Mouse (Mus musculus): ENCODE measurements at regions not wholly inside any gene's neighbourhood (a gene's known extent, or its start where the extent isn't known, plus 50 kb on each side); places are given as distances from the start of the nearest gene placed in this dataset.

DNA sequence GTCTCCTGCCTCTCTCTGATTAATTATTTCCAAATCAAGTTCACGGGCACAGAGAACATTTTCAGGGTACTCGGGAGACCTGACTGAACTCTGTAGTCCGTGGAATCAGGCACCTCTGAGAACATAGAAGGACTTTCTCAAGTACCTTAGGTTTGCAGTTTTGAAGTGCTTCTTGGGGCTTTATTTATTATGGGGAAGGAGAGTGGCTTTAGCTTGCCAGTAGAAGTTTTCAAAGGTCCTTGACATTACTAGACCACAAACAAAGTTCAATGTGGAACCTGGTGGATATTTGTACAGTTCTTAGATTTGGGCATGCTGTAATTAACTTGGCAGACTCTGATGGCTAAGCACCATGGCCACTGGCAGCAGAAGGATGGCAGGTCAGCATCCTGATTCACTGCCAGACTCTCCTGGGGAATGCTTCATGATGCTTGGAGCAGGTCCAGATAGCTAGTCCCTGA is 853.5 kb downstream of the Adgrl2 start:
- peak; percentile 9 for DNase-seq

DNA sequence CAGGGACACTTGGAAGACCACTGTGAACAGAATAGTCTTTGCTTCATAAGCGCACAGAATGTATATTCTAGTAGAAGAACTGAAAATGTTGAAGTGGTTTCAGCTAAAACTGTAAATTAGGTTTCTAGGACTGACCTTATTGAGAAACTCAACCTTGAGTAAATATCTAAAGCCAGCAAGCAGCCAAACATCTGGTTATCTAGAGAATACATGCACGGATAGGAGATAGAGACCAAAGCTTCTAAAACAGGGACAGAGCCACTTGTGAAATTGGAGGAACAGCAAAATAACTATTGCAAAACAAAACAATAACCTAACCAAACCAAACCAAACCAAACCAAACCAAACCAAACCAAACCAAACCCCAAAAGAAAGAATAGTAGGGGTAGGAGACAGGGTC is 855.7 kb downstream of the Adgrl2 start:
- DNase-seq: no peak

DNA sequence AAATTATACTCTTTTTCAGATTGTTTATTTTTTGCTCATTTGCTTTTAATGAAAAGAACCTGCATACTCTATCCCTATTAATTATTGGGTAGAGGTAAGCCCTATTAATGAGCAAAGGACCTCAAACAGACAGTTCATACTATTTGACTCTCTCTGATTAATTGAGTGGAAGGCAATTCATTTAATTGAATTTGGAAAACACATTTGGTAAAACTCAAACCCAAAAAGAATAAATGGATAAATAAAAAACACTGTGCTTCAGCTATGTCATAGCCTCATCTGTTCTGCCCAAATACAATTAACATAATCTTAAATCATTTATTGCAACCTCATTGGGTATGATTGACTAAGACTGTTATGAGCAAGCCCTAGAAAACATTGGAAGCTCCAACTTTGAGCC is 874.8 kb downstream of the Adgrl2 start:
- no peak for DNase-seq

DNA sequence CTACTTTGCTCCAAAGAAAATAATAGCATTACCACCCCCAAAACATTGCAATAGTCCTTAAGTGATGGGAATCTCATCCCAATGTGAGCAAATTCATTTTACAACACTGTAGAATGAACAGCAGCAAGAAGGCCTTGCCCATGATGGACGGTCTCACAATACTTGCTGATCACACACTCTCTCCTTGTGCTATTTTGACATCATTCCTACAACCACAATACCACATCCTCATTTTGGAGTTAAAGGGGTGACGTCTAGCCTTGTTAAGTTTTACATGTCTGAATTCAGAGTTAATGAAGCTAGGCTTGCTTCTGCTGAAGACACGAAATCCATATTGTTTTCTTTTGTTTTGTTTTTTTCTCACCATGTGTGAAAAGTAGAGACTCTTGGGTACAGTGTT is 878.2 kb downstream of the Adgrl2 start:
- no peak for DNase-seq

DNA sequence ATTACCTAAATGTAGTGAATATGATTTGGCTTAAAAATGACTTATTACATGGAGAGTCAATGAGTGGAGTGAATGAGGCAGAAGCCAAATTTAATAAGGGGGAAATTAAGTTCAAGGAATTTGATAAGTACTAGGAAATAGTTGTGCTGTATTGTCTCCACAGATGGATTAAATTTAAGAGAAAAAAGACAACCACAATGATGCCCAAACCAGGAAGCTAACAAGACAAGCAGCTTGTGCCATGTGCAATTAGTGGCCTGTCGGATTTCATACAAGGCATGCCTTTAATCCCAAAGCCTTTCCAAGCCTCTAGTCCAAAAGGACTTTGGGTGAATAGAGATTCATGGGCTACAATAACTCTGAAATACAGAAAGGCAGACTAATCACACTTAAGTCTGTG is 883.3 kb downstream of the Adgrl2 start:
- DNase-seq: no peak

DNA sequence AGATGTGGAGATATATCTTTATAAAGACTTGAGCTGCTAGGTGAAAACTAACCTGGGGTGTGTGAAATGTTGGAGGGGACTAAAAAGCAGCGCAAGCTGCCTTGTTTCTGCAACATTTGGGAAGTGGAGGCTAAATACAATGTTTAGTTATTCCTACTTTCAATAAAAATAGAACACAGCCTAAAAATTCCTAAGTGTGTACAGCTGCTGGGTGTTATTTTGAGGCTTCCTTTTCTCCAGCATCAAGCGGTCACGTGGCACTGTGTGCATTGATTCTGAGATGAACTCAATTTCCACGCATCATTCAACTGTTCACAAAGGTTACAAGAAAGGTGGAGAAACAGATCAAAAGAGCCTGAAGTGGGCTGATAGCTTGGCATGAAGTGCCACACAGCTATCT is 896.4 kb downstream of the Adgrl2 start:
- no peak for DNase-seq

DNA sequence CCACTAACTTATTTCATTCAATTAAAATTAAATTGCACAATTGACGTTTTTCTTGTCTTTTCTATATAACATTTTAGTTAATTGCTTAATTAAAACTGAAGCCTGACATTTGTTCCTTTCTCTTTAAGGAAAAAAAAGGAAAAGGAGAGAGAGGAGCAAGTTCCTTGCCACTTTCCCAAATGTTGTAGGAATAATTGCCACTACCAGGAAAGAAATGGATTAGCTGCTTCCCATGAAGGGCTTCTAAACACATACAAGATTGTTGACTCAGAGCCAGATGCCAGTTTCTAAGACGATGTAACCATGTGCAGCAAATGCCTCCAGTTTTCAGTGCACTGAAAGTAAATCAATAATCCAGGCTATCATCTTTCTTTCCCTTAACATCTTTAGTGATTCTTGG is 914.5 kb downstream of the Adgrl2 start:
- no peak for DNase-seq

DNA sequence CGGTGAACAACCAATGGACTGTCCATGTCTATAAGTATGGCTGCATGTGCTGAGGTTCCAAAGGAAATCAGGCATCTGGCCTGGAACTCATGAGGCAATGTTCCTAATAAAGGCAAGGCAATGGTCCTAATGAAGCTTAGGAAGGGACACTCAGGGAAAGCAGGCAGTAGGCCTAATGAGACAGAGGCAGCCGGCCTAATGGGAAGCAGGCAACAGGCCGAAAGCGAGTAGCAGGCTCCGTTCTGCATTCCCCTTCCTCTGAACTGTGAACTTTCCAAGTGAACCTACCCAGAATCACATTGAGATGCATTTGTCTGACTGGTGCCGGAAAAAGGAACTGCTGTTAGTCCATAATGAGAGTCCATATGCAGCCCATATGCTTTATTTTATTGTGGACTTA is 923.7 kb downstream of the Adgrl2 start:
- DNase-seq: no peak

DNA sequence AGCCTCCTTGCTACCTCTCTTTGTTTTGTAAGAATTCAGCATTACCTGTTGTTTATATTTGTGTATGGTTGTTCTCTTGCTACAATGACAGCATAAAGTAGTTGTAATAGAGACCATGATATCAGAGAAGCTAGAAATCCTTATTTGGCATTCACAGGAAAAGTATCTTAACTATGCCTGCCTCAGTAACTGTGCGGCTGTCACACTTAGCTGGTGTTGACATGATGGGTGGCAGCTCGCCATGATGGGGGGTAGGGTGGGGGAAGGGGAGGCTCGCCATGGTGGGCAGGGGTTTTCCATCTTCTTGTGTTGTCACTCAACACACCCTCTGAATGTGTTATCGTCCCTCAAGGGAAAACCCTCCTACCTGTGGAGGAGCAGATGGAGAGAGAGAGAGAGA is 934.3 kb downstream of the Adgrl2 start:
- DNase-seq: no peak

DNA sequence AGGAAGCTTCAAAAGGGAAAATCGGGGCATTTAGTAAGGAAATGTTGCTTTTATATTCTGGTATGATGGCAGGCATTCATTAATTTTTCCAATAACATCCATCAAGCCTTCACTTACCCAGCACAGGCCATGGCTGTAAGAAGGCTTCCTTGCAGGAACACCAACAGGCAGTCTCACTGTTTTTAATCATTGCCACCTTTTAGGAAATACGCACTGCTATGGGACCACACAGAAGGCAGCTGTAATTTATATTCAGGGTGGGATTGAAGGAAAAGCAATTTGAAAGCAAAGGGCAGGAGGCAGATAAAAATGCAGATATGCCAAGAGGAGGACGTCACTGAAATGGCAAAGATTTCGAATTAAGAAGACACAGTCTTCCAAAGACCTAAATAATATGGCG is 937.8 kb downstream of the Adgrl2 start:
- DNase-seq: no peak

DNA sequence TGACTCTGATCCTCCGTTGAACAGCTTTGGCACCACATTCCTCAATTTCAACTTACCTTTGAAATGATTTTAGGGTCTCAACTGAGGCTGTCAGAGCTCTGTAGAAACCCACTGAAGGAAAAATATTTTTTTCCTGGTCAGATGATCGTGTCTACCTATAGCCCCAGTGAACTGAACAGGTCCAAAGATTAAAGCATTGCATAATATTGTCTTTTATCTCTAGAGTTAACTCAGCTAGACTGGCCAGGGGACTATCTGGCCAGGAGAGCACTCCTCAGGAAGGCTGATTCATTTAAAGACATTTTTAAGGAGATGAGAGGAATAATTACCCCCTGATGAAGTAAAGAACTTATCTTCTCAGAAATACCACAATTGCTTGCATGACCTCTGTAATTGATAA is 942.1 kb downstream of the Adgrl2 start:
- no peak for DNase-seq

DNA sequence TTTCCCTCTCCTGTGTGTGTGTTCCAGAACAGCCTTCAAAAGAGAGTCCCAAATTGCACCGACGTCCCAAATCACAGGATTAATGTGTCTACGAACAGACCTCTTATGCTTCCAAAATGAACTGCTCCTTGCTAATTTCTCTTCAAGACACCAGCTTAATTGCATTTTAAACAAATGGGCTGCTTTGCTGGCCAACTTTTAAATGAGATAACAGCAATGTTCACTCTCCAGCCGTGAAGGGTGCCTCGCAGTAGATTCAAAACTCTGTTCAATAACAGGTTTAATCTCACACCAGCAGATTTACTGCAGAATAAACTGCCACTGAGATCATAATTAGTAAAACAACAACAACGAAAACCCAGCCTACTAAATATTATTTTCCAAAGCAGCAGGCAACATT is 957.8 kb downstream of the Adgrl2 start:
- DNase-seq: no peak

DNA sequence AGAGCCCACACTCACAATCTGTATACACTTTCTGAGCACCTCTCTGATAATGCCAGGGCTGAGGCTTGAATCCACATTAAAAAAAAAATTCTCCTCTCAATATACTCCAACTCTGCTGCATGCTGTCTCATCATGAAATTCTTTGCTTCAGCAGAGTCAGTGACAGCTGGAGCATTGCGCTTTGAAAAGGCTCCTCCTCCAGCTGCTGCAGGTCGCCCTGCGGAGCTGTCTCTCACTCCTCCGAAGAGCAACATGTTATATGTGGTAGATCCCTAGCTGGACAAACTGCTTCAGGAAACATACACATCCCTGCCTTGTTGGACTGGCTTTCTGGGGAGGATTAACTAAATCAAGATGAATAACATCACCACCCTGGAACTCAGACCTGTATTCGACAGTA is 984.5 kb downstream of the Adgrl2 start:
- no peak for DNase-seq

DNA sequence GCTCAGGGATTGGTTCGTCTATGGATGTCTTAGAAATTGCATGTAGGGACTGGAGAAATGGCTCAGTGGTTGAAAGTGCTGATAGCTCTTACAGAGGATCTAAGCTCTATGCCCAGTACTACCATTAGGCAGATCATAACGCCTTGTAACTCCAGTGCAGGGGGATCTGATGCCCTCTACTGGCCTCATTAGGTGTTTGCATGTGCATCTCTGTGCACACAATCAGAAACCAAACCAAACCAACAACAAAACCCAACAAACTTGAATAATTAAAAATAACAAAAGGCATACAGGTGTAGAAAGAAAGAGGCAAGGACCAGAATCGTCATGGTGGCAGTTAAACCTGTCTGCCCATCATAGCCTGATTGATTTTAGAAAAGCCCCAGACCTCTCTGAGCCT is 986.3 kb downstream of the Adgrl2 start:
- no peak for DNase-seq

DNA sequence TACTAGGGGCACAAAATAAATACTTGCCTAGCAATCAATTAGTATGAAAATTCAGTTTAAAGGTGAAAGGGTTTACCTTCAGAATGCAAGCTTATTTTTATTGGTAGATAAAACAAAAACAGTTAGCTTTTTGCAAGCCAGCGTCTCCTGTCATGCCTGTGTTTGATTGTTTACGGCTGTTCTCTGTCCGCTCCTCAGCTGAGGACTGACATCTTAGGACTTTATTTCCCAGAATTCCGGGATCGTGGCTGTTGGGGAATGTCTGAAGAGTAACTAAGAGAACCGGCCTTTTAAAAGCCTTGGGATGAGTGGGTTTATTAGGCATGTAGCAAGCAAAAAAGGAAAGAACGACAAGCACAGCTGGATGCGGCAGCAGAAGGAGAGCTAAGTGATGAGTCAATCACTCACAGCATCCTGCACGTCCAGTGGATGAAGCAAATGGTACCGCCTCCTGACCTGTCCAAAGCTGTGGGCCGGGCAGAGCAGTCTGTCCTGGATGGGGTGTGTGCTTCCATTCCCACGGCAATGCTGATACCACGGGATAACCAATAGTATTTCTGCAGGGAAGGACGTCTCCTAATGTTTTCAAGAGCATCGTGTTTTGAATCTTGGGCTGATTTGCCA is 990.9 kb downstream of the Adgrl2 start:
- DNase-seq: no peak

DNA sequence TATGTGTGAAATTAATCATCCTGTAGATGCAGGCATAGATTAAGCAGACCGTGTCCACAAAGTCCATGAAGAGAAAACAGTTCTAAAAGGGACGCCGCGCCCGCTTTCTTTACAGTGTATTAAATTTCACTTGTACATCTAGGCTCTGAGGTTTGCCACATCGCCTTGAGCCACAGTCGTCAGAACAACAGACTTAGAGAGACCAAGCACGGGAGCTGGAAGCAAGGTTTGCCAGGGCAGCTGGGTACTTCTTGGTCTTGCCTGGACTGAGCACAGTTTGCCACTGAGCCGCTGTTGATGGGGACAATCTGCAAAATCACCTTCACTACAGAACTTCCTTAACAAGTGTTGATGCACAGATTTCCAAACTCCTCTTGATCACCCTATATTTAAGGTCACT is 998.6 kb downstream of the Adgrl2 start:
- no peak for DNase-seq

DNA sequence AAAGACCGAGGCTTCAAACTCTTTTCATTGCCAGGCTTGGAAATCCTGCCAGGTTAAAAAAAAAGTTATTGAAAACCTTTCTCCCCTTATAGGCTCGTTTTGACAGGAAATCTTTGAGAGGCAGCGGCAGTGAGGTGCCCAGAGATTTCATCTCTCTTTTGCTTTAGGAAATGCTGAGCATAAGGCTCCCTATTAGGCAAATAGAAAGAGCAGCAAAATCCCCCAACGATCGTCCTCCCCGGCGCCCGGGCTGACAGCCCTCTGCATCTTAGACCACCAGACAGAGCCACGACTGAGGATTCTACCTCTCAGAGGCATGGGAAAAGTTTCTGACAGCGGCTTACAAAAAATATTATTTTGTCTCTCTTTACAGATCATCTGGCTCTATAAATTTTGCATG is 999.5 kb downstream of the Adgrl2 start:
- no peak for DNase-seq

DNA sequence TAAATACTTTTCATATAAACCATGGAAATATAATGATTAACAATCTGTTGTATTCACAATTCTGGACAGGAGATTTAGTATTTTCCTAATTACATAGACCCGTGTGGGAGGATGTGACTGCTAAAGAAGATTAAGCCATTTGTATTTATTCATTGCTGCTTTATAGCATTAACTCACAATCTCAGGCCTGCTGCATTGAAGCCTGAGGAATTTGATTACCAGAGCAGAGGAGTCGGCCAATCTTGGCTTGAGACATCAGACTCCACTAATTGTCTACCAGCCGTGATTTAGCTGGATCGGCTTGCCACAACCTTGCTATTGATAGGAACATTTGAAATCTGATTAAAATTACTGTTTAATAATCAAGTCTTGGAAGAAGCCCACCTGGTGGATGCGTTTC is 1007.5 kb downstream of the Adgrl2 start:
- DNase-seq: no peak

DNA sequence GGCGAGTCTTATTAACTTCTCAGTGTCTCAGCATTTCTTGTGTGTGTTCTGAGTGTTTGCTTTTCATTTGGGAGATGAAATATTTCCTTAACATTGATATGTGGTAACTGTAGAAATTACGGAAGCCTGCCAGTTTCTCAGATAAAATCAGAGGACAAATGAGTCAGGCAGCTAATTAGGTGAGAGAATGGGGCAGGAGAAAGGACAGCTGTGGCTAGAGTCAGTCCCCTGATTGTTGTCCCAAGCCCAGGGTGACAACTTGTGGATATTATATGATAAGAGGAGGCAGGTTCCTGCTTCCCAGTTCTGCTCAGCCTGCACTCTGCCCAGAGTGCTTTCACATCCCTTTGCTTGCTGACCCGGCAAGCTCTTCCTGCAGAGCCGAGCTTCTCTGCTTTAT is 1008.7 kb downstream of the Adgrl2 start:
- DNase-seq: no peak

DNA sequence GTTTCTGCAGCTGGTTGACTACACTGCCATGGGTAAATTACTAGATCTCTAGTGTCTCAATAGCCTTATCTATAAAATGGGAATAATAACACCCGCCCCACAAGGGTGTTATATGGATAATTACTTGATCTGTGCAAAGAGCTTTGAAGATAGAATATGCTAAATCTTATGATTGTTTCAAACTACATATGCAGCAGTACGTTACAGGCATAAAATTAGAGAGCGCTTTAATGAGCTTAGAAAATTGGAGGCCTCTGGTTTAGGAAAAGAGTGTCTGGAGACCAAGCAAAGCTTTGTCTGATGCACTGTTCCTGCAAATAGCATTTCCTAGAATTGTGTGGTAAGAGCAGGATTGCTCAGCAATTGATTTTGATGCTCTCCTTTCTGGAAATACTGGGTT is 1013.8 kb downstream of the Adgrl2 start:
- DNase-seq: no peak

DNA sequence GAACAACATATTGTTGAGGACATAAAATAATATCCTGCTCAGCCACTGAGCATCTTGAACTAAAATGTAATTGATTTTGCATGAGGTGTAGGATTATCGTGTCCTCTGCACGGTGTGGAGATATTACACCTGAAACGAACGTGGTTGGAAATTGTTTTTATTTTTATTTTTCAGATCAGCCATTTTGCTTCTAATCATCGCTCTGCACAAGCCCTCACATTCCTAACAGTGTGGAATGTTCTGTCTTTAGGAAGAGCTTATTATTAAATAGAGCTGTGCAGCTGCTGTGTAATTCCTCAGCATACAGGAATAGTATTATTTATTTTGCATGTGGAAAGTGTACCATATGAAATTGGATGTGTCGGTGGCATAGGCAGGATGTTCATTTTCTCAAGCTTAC is 1014.3 kb downstream of the Adgrl2 start:
- no peak for DNase-seq

DNA sequence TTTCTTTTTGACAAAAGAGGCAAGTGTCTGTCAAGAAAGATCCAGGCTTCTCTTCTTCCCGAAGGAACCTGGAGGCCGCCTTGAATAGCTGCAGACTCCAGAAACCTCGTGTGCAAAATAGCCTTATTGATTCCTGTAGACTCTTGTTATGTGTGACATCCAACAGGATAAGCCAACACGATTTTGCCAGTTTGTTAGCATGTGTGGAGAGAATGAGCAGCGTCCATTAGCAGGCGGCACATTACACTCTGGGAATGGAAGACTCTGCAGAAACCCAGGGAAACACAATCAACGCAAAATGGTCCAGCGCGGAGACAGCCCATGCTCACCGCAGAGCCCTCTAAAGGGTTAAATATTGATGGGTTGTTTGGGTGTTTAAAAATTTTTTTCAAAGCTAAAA is 1014.9 kb downstream of the Adgrl2 start:
- no peak for DNase-seq

DNA sequence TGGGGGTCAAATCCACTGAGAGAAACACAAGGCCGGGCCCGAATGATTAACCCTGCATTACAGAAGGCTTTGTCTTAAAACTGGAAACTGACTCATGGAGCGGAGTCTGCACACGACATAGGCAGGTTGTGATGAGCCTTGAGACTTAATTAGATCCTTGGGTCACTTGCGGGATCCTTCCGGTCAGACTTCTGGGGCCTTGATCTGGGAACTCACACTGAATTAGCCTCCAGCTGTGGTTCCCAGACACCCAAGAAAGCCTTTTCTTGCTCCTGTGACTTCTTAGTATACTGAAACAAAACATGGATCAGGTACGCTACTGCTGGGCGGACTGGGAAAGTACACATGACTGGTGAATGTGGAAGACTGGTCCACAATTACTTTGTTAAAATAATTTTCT is 1015.8 kb downstream of the Adgrl2 start:
- no peak for DNase-seq

DNA sequence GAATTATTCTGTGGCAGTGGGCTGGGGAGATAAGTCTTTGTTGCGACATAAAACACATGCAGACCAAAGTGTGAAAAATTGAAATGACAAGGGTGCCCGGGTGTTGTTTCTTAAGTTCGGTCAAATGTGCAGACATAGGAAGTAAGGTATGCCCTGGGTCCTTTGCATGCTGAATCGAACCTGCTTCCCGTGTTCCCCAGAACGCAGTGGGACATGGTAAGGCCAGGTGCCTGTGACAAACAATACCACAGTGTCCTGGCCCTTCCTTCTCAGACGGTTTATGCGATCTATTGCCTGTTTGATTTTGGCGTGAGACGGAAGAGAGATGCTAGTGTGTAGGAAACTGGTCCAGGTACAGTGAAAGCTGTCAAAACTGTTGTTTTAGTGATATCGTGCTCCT is 1022.1 kb downstream of the Adgrl2 start:
- DNase-seq: no peak

DNA sequence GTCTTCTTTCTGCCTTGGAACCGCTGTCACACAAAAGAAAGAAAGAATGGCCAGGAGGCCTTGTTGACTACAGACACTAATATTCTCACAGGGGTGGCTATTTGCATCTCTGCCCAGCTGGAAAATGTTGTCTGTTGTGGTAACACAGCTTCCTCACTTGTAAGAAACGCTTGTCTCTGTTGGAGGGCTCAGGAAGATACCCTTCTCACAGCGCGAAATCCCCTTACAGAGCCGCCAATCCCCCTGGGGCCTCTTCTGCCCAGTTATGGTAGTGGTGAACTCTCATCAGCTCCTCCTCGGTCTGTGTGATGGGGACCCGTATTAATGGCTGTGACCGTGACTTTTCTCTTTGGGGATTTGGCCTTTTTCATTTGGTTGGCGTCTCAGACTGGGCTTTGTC is 1022.5 kb downstream of the Adgrl2 start:
- no peak for DNase-seq

DNA sequence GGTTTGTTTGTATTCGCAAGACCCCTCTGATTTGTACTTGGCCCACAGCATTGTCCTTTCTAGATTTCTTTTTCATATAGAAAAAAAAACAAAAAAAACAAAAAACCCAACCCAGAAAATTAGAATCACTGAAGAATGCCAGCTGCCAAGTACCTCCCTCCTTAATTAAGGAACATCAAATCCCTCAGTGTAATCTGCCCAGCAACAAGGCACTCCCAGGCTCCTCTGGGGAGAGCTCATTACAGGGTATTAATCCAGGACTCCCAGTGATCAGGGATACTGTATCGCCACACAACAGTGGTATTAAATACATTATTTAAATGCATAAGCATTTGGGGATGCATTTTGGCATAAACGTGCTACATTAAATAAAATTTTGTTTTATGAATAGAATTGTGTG is 1023.1 kb downstream of the Adgrl2 start:
- DNase-seq: no peak

All from cerebellum, adult 11-12 months (tissue).